Mouse (Mus musculus) hindbrain, embryonic 10.5 days (tissue): ENCODE data around the gene Osbp2. TPM values are rescaled to one million over a fixed set of nuclear protein-coding genes. Genes with fewer than 3 reads are reported as not detected.
"Not testable (repeated sequence)": the region's sequence is repeated elsewhere in the genome, so short reads cannot be mapped to it uniquely, and the experiment has no call there.

Experiments
- DNase-seq: peaks from one replicate; pipeline ENCODE4 v3.0.0-alpha.2; 2017; ENCODE audit warnings: low spot score
- H3K27ac ChIP-seq: fragments of 300-500 bp; sonication (generic); 2 replicates; pipeline ENCODE4 v1.5.1; 2016; ENCODE audit warnings: mild to moderate bottlenecking, moderate library complexity
- H3K27me3 ChIP-seq: fragments of 300-500 bp; sonication (generic); 2 replicates; pipeline ENCODE4 v1.6.1; 2016; ENCODE audit warnings: mild to moderate bottlenecking; ENCODE audit not compliant: poor library complexity, insufficient read depth, severe bottlenecking
- H3K36me3 ChIP-seq: fragments of 300-500 bp; sonication (generic); 2 replicates; pipeline ENCODE4 v1.6.1; 2016; ENCODE audit warnings: mild to moderate bottlenecking, moderate library complexity
- H3K4me1 ChIP-seq: fragments of 300-500 bp; sonication (generic); replicated peaks from 2 replicates; pipeline ENCODE4 v1.6.1; 2016; ENCODE audit warnings: mild to moderate bottlenecking
- H3K4me3 ChIP-seq: fragments of 300-500 bp; sonication (generic); 2 replicates; pipeline ENCODE4 v1.5.1; 2016; ENCODE audit warnings: mild to moderate bottlenecking, moderate library complexity
- H3K9me3 ChIP-seq: fragments of 300-500 bp; sonication (generic); 2 replicates; pipeline ENCODE4 v1.6.1; 2016; ENCODE audit warnings: mild to moderate bottlenecking, moderate library complexity
- WGBS: fragments of 180-500 bp; shearing (Covaris S2); methylation state at CpG from one replicate; pipeline ENCODE4 v1.1.7; 2016; 5-methylcytosine and 5-hydroxymethylcytosine counted together
- polyA plus RNA-seq: library from polyadenylated mRNA; unstranded; fragments of >200 nt; fragmentation: Nextera tagmentation; extraction: Ambion mirVana; gene quantifications from 2 replicates; pipeline ENCODE4 v1.2.1, GENCODE M21; 2016

Osbp2 gene
- polyA plus RNA-seq = 1.0 and 2.5 TPM in 2 replicates

DNA sequence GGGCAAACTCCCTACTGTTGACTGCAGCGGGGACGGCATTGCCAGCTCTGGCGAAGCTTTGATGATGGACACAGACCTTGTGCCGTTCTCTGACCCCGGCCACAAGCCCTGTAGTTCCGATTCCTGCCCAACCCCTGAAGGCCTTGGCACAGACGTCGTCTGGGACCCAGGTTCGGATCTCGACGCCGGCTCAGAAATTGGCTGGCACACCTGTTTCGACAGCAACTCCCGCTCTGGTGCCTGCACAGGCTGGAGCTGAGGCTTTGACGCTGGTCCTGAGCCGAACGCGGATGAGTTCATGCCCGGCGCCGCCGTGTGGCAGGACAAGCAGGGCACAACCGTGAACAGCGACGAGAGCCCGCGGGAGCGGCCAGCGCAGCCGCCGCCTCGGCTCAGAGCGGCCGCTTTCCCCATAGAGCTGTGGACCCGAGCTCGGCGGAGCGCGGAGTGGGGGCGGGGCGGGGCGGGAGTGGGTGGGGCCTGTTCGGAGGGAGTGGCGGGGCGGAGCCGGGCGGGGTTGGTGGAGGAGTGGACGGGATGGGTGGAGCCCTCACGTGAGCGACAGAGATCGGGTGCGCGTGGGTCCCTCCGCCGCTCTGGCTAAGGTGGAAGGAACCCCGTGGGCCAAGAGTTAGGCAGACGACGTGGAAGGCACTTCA lies at the start of gene Osbp2:
TSS of gene Osbp2 (minus strand) at position 450 of the 659 bp plus-strand sequence.
- Histone ChIP-seq H3K27ac (peak within 1 kb of the TSS; percentile 81), H3K9me3 (no peaks in the 10 kb centered on the region), H3K4me1 (peaks cover 17% of the 10 kb centered on the region), H3K27me3 (peaks cover 50% of the 10 kb centered on the region), H3K36me3 (no peaks in the 10 kb centered on the region), H3K4me3 (peak within 1 kb of the TSS; percentile 61)
- peak; percentile 87 for DNase-seq
- WGBS = 3% methylated on average over 58 of the region's 58 CpGs

DNA sequence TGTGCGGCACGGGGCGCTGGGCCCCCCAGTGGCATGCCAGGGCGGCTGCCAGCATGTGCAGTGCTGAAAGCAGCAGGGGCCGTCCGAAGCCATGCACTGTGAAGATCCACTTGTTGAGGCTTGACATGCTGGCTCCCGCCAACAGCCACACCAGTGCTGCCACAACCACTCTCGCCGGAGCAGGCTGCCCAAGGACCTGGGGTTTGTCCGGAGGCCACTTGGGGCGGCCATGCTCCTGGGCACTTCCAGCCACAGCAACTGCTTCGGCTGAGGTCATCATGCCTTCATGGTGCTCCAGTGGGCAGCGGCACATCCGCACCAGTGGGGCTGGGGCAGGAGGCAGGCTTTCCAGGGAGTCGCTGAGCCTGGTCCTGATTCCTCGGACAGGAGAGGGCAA lies 49.2 kb upstream of the Osbp2 start:
- H3K27me3 ChIP-seq = peaks cover 18% of the 10 kb centered on the region
- H3K36me3 ChIP-seq = 0 out of 2 replicates have a peak, but pooled peaks cover 6% of the 10 kb centered on the region
- H3K9me3 ChIP-seq = no peaks in the 10 kb centered on the region
- 3% methylated on average over 16 of the region's 16 CpGs for WGBS
- H3K4me1 ChIP-seq = peaks cover 56% of the 10 kb centered on the region
- peak; percentile 46 for DNase-seq
- peak overlapping the region; percentile 68 for H3K4me3 ChIP-seq
- peak overlapping the region; percentile 84 for H3K27ac ChIP-seq

DNA sequence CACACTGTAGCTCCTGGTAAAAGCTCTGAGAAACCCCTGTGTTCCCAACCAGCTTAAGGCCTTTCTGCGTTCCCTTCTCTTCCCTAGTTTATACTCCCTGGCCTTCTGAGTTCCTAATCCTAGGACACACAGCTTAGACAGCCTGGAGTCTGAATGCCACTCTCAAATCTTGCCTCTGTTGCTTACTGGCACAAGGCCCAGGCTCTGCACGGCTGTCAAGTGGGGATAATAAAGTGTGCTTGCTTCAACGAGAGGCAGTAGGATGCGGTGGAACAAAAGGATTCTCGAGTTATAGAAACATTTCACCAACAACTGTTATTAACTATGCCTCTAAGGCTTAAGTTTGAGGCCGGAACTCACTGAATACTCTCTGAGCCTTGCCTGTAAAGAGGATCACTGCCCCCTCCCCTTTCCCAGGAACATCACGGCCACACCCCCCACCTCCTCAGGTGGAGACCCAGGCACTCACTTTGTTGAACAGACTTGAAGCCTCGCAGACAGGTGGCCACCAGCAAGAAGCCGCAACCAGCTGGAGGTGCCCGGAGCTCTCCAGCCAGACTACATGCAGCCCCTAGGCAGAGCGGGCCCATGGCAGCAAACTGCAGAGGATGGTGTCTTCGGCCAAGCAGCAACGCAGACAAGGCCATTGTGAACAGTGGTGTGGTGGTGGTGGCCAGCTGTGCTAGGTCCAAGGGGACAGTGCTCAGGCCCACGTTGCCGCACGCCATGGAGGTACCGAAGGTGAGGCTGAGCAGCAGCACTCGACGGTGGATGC lies 48.6 kb upstream of the Osbp2 start:
- Histone ChIP-seq H3K4me3 (peak overlapping the region; percentile 68), H3K27ac (peak overlapping the region; percentile 84), H3K36me3 (peaks cover 8% of the 10 kb centered on the region; the same call in 1 of the 2 replicates), H3K4me1 (peaks cover 58% of the 10 kb centered on the region), H3K27me3 (peaks cover 18% of the 10 kb centered on the region), H3K9me3 (no peaks in the 10 kb centered on the region)
- DNase-seq = no peak
- WGBS = 23% methylated on average over 19 of the region's 19 CpGs

DNA sequence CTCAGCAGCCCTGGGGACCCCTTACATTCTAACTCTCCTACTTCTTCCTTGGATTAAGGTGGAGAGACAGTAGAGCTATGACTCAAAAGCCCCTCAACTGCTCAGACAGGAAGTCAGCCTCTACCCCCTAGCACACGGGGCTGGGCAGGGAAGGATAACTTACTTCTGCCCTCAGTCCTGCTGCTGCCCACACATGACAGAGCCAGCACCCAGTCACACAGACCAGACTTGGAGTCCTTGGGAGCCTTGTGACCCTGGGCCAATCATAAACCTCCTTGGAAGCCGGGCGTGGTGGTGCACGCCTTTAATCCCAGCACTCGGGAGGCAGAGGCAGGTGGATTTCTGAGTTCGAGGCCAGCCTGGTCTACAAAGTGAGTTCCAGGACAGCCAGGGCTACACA lies 47.7 kb upstream of the Osbp2 start:
- DNase-seq, H3K9me3 ChIP-seq, H3K27ac ChIP-seq: not testable (repeated sequence)
- WGBS = 90% methylated on average over 6 of the region's 6 CpGs
- Histone ChIP-seq H3K36me3 (peaks cover 14% of the 10 kb centered on the region; the same call in 1 of the 2 replicates), H3K4me1 (peaks cover 58% of the 10 kb centered on the region), H3K27me3 (peaks cover 18% of the 10 kb centered on the region), H3K4me3 (0 out of 2 replicates have a peak overlapping the region, but pooled peaks have one; percentile 14)

DNA sequence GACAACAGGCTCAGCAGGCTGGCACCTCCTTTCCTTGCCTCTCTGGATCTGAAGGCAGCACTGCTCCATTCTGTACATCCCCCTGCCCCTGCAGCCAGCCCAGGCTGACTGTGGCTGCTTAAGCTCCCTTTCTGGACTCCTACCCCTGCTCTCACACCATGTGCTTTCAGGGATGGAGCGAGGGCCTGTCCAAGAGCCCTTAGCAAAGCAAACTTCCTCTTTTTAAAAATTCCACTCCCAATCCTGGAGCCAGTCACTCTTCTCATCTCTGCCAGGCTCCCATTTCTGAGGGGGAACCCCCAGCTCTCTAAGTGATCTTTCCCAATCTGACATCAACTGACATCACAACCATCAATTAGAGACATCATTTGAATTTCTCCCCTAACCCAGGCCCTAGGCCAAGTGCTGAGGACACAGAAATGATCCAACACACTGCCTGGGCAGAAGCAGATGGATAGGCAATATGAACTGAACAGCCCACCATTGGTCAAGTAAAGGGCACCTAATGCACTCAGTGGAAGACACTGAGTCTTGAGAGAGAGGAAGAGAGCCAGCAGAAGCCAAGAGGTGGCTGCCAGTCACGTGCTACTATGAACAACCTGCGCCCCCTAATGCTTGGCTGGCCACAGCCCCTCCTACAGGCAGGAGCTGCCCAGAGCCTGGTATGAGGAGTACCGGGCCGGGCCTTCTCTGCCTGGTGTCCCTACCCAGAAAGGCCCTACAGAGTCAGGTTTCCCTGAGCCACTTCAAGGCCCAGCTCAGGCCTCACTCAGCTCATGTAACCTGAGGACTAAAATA lies 47.0 kb upstream of the Osbp2 start:
- 59% methylated on average over 5 of the region's 5 CpGs for WGBS
- Histone ChIP-seq H3K36me3 (peaks cover 17% of the 10 kb centered on the region; the same call in 1 of the 2 replicates), H3K4me1 (peaks cover 58% of the 10 kb centered on the region), H3K9me3 (no peaks in the 10 kb centered on the region), H3K27me3 (peaks cover 18% of the 10 kb centered on the region), H3K4me3 (0 out of 2 replicates have a peak overlapping the region, but pooled peaks have one; percentile 14), H3K27ac (no peak overlapping the region)
- DNase-seq = no peak

DNA sequence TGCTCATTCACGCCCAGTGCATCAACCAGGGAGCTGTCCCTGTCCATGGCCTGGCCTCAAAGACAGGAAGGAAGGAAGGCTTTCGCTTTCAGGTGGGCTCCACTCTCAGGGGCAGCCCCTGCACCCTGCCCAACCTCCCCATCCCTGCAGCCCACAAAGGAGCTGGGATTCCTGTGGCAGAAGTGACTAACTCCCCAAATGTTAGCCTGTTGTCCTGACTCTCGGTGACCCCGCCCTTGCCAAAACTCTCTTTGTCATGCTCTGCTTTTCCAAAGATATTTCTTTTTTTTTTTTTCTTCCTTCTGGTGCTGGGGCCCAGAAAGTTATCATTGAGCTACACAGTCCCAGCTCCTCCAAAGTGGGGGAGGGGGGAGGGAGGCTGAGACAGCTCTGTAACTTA lies 45.5 kb upstream of the Osbp2 start:
- H3K36me3 ChIP-seq = peaks cover 17% of the 10 kb centered on the region; the same call in 1 of the 2 replicates
- no peak overlapping the region for H3K27ac ChIP-seq
- H3K9me3 ChIP-seq = no peaks in the 10 kb centered on the region
- 93% methylated on average over 4 of the region's 4 CpGs for WGBS
- peaks cover 18% of the 10 kb centered on the region for H3K27me3 ChIP-seq
- DNase-seq = no peak
- H3K4me1 ChIP-seq = peaks cover 57% of the 10 kb centered on the region
- H3K4me3 ChIP-seq = no peak overlapping the region

DNA sequence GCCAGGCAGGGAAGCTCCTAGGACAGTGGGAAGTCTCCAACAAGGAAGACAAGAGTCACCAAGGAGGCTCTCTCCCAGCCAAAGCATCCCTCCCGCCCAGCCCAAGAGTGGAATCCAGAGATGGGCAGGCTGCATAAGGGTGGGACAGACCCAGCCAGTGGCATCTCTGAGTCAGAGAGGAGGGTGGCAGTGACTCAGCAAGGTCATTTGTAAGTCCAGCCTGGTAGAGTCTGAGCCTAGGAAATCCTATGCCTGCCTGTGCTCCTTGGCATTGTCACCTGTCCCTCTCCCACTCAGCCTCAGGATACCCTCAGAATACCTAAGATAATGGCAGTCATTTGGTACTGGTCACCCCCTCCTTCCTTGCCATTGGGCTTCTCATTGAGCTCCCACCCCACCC lies 41.7 kb upstream of the Osbp2 start:
- peaks cover 17% of the 10 kb centered on the region; the same call in 1 of the 2 replicates for H3K36me3 ChIP-seq
- DNase-seq = no peak
- H3K4me1 ChIP-seq = peaks cover 26% of the 10 kb centered on the region
- no peaks in the 10 kb centered on the region for H3K27me3 ChIP-seq
- H3K27ac ChIP-seq = no peak overlapping the region
- H3K9me3 ChIP-seq = no peaks in the 10 kb centered on the region
- H3K4me3 ChIP-seq = no peak overlapping the region
- 83% methylated on average over 1 of the region's 1 CpGs for WGBS

DNA sequence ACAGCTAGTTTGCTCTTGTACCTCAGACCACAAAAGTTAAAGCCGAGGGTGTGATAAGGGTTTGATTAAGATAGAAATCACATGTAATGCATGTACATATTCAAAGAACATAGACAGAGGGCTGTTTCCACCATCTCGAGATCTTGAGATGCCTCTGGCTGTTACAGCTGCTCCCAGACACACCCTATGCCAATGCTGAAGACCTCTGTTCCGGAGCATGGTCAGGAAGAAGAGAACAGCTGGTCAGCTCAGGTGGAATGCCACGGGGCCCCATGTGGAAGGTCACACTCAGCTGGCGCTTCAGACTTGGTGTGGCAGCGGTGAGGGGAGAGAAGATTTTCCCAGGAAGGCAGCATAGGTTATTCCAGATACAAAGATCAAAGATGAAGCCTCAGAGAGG lies 41.0 kb upstream of the Osbp2 start:
- DNase-seq = no peak
- H3K4me1 ChIP-seq = peaks cover 18% of the 10 kb centered on the region
- WGBS = 82% methylated on average over 6 of the region's 6 CpGs
- H3K36me3 ChIP-seq = peaks cover 24% of the 10 kb centered on the region
- no peaks in the 10 kb centered on the region for H3K27me3 ChIP-seq
- no peak overlapping the region for H3K27ac ChIP-seq
- H3K4me3 ChIP-seq = no peak overlapping the region
- no peaks in the 10 kb centered on the region for H3K9me3 ChIP-seq

DNA sequence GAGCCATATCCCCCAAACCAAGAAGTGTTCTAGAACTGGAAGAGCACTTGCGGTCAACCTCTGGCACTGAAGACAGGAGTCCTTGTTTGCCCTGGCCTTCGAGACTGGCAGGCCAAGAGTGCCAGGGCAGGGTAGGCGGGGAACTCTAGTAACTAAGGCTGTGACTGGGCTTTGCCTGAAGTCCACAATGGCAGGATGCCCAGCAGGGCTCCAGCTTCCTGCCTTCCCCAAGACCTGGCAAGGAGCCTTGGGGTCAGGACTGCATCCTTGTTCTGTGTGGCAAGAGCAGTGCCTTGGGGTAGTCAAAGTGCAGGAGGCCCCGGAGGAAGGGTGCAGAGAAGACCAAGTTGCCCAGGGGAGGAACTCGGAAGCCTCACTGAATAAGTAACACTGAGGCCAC lies 39.3 kb upstream of the Osbp2 start:
- H3K27me3 ChIP-seq = no peaks in the 10 kb centered on the region
- peaks cover 40% of the 10 kb centered on the region for H3K36me3 ChIP-seq
- 74% methylated on average over 5 of the region's 5 CpGs for WGBS
- peaks cover 10% of the 10 kb centered on the region for H3K4me1 ChIP-seq
- no peaks in the 10 kb centered on the region for H3K9me3 ChIP-seq
- no peak overlapping the region for H3K4me3 ChIP-seq
- no peak overlapping the region for H3K27ac ChIP-seq
- no peak for DNase-seq

DNA sequence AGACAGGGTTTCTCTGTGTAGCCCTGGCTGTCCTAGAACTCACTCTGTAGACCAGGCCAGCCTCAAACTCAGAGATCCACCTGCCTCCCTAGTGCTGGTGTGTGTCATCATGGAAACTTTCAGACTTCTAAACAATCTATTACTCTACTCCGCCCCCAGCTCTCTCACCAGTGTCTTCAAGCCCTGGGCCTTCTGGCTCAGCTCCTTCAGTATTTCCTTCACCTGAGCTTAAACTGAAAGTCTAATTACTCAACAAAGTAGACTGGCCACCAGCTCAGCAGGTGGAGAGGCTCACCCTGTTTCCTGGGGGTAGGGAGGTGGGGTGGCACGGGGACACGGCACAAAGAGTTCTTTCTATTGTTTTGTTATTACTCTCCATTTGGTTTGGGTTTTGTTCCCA lies 38.8 kb upstream of the Osbp2 start:
- no peak overlapping the region for H3K4me3 ChIP-seq
- 0 out of 2 replicates have a peak, but pooled peaks cover 6% of the 10 kb centered on the region for H3K4me1 ChIP-seq
- H3K27ac ChIP-seq = no peak overlapping the region
- DNase-seq = no peak
- no peaks in the 10 kb centered on the region for H3K27me3 ChIP-seq
- H3K36me3 ChIP-seq = peaks cover 42% of the 10 kb centered on the region
- H3K9me3 ChIP-seq = no peaks in the 10 kb centered on the region
- WGBS = 86% methylated on average over 3 of the region's 3 CpGs

DNA sequence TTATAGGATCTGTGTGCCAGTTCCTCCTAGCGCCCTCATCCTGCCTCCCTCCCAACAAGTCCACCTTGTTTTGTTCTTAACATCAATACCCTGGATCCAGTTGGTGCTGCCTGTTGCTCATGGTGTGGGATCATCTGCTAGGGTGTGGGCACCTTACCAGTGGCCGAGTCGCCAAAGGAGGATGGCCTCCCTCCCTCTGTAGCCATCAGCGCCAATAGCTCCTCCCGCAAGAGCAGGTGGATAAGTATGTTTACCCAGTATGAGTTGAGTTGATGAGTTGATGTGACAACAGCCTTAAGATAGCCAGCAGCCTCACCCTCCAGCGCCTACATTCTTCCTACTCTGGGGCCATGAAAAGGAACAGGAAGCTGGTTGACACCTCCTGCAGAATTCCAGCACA lies 36.6 kb upstream of the Osbp2 start:
- H3K4me3 ChIP-seq = no peak overlapping the region

DNA sequence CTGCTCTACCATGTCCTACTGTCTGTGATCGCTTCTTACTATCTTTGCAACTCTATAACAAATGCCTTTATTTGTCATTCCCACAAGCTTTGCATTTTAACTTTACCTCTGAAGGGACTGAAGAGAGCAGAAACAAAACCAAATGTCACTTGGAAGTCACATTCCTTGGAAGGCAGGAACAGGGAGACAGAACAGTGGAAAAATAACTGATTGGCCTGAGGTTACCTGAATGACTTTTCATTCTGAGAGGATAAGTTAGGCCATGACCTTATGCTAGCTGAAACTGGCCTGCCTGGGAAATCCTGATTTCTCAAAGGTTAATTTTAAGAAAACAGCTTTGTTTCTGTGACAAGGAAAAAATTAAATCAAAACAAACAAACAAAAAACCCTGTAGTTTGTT lies 32.2 kb upstream of the Osbp2 start:
- Histone ChIP-seq H3K9me3 (0 out of 2 replicates have a peak, but pooled peaks cover 2% of the 10 kb centered on the region), H3K36me3 (peaks cover 42% of the 10 kb centered on the region), H3K27me3 (no peaks in the 10 kb centered on the region), H3K27ac (no peak overlapping the region), H3K4me1 (peaks cover 10% of the 10 kb centered on the region), H3K4me3 (no peak overlapping the region)
- WGBS = 89% methylated on average over 1 of the region's 1 CpGs
- no peak for DNase-seq

More for the DNA sequence above, 36.6 kb upstream of the Osbp2 start:
- Histone ChIP-seq H3K36me3 (peaks cover 42% of the 10 kb centered on the region), H3K4me1 (peaks cover 6% of the 10 kb centered on the region; the same call in 1 of the 2 replicates), H3K27ac (no peak overlapping the region), H3K9me3 (0 out of 2 replicates have a peak, but pooled peaks cover 2% of the 10 kb centered on the region), H3K27me3 (no peaks in the 10 kb centered on the region)
- no peak for DNase-seq
- WGBS = 86% methylated on average over 6 of the region's 6 CpGs
